Mouse (Mus musculus): Measurements from ENCODE around the gene Ctc1. TPM values are rescaled to one million over a fixed set of nuclear protein-coding genes. Genes with fewer than 3 reads are reported as not detected.
A peak's percentile ranks its signal among the peaks of the same experiment; 100 is the strongest.

Ctc1 gene
- polyA plus RNA-seq, 1 experiment from 2014 or later: 40.3 TPM

- Histone ChIP-seq H3K27me3 (replicated peaks) (no peaks in the 10 kb centered on the region), H3K9me3 (no peaks in the 10 kb centered on the region), H3K27ac (no peak overlapping the region), H3K4me3 (replicated peaks) (no peak overlapping the region), H3K4me2 (no peak overlapping the region), H3K9ac (no peak overlapping the region), H3K4me1 (peaks cover 10% of the 10 kb centered on the region), H3K36me3 (peaks cover 18% of the 10 kb centered on the region; the same call in 1 of the 2 replicates)
- ATAC-seq (ENCODE audit: insufficient read depth, low FRiP score, low read depth): no peak
- WGBS: 60% methylated on average over 3 of the region's 3 CpGs
These were observed 38.1 kb downstream of the Ctc1 start for GRCm38 (mm10) chr11:69053848-69054247.

GRCm38 (mm10) chr11:69058265-69058664, 42.6 kb downstream of the Ctc1 start:
- Histone ChIP-seq H3K36me3 (no peaks in the 10 kb centered on the region), H3K27me3 (replicated peaks) (no peaks in the 10 kb centered on the region), H3K4me1 (peaks cover 18% of the 10 kb centered on the region), H3K9ac (no peak overlapping the region), H3K9me3 (no peaks in the 10 kb centered on the region), H3K27ac (peak overlapping the region; percentile 83), H3K4me3 (replicated peaks) (peak overlapping the region; percentile 92), H3K4me2 (peak overlapping the region; percentile 74)
- 64% methylated on average over 2 of the region's 2 CpGs for WGBS
- ATAC-seq (ENCODE audit: insufficient read depth, low FRiP score, low read depth): no peak

- no peaks in the 10 kb centered on the region for H3K9me3 ChIP-seq
- ATAC-seq (ENCODE audit: insufficient read depth, low FRiP score, low read depth): no peak
- WGBS: under 1% methylated on average over 19 of the region's 19 CpGs
These were observed 43.1 kb downstream of the Ctc1 start for GRCm38 (mm10) chr11:69058729-69059356.

GRCm38 (mm10) chr11:69059357-69059974, 43.8 kb downstream of the Ctc1 start, which contains the start of gene Borcs6:
TSS of gene Borcs6 (plus strand) at chr11:69059717.
- Histone ChIP-seq H3K4me2 (peak within 1 kb of the TSS; percentile 82), H3K4me1 (peaks cover 18% of the 10 kb centered on the region), H3K27me3 (replicated peaks) (no peaks in the 10 kb centered on the region), H3K9ac (peak within 1 kb of the TSS; percentile 83), H3K9me3 (no peaks in the 10 kb centered on the region), H3K36me3 (no peaks in the 10 kb centered on the region), H3K4me3 (replicated peaks) (peak within 1 kb of the TSS; percentile 92), H3K27ac (peak within 1 kb of the TSS; percentile 94)
- peak; percentile 92 for ATAC-seq (ENCODE audit: insufficient read depth, low FRiP score, low read depth)
- WGBS: under 1% methylated on average over 64 of the region's 64 CpGs

More at GRCm38 (mm10) chr11:69058729-69059356, 43.1 kb downstream of the Ctc1 start:
- peak overlapping the region; percentile 83 for H3K27ac ChIP-seq
- H3K36me3 ChIP-seq: no peaks in the 10 kb centered on the region
- peak overlapping the region; percentile 74 for H3K4me2 ChIP-seq
- no peaks in the 10 kb centered on the region for H3K27me3 ChIP-seq (replicated peaks)
- peak overlapping the region; percentile 92 for H3K4me3 ChIP-seq (replicated peaks)
- H3K4me1 ChIP-seq: peaks cover 18% of the 10 kb centered on the region
- H3K9ac ChIP-seq: peak overlapping the region; percentile 38

- peak overlapping the region; percentile 83 for H3K9ac ChIP-seq
- no peaks in the 10 kb centered on the region for H3K36me3 ChIP-seq
- ATAC-seq (ENCODE audit: insufficient read depth, low FRiP score, low read depth): peak; percentile 6
- H3K27ac ChIP-seq: peak overlapping the region; percentile 94
- no peaks in the 10 kb centered on the region for H3K9me3 ChIP-seq
- WGBS: under 1% methylated on average over 49 of the region's 49 CpGs
- peak overlapping the region; percentile 92 for H3K4me3 ChIP-seq (replicated peaks)
- peaks cover 18% of the 10 kb centered on the region for H3K4me1 ChIP-seq
- H3K4me2 ChIP-seq: peak overlapping the region; percentile 82
- no peaks in the 10 kb centered on the region for H3K27me3 ChIP-seq (replicated peaks)
These were observed 44.3 kb downstream of the Ctc1 start for GRCm38 (mm10) chr11:69059975-69060411.

- no peak for ATAC-seq (ENCODE audit: insufficient read depth, low FRiP score, low read depth)
- 2% methylated on average over 40 of the region's 40 CpGs for WGBS
These were observed 44.9 kb downstream of the Ctc1 start for GRCm38 (mm10) chr11:69060448-69061254.

GRCm38 (mm10) chr11:69061255-69061912, 45.7 kb downstream of the Ctc1 start:
- H3K9me3 ChIP-seq: no peaks in the 10 kb centered on the region
- ATAC-seq (ENCODE audit: insufficient read depth, low FRiP score, low read depth): no peak
- peak overlapping the region; percentile 82 for H3K4me2 ChIP-seq
- no peaks in the 10 kb centered on the region for H3K27me3 ChIP-seq (replicated peaks)
- no peak overlapping the region for H3K27ac ChIP-seq
- 15% methylated on average over 17 of the region's 17 CpGs for WGBS
- no peaks in the 10 kb centered on the region for H3K36me3 ChIP-seq
- H3K4me1 ChIP-seq: peaks cover 19% of the 10 kb centered on the region
- 0 out of 2 replicates have a peak overlapping the region, but pooled peaks have one; percentile 83 for H3K9ac ChIP-seq
- peak overlapping the region; percentile 92 for H3K4me3 ChIP-seq (replicated peaks)

More at GRCm38 (mm10) chr11:69060448-69061254, 44.9 kb downstream of the Ctc1 start:
- H3K9me3 ChIP-seq: no peaks in the 10 kb centered on the region
- no peaks in the 10 kb centered on the region for H3K27me3 ChIP-seq (replicated peaks)
- peaks cover 18% of the 10 kb centered on the region for H3K4me1 ChIP-seq
- H3K36me3 ChIP-seq: no peaks in the 10 kb centered on the region
- H3K27ac ChIP-seq: peak overlapping the region; percentile 94
- H3K4me2 ChIP-seq: peak overlapping the region; percentile 82
- peak overlapping the region; percentile 92 for H3K4me3 ChIP-seq (replicated peaks)
- peak overlapping the region; percentile 83 for H3K9ac ChIP-seq

GRCm38 (mm10) chr11:69062194-69062760, 46.6 kb downstream of the Ctc1 start:
- Histone ChIP-seq H3K36me3 (no peaks in the 10 kb centered on the region), H3K27ac (peak overlapping the region; percentile 75), H3K9me3 (no peaks in the 10 kb centered on the region), H3K27me3 (replicated peaks) (no peaks in the 10 kb centered on the region), H3K4me1 (peaks cover 26% of the 10 kb centered on the region), H3K4me2 (peak overlapping the region; percentile 82), H3K9ac (no peak overlapping the region), H3K4me3 (replicated peaks) (peak overlapping the region; percentile 69)
- WGBS: 1% methylated on average over 17 of the region's 17 CpGs
- ATAC-seq (ENCODE audit: insufficient read depth, low FRiP score, low read depth): no peak

- Histone ChIP-seq H3K9ac (no peak overlapping the region; the same call in 1 of the 2 replicates), H3K4me2 (peak overlapping the region; percentile 82), H3K27me3 (replicated peaks) (no peaks in the 10 kb centered on the region), H3K4me1 (peaks cover 30% of the 10 kb centered on the region), H3K9me3 (no peaks in the 10 kb centered on the region), H3K4me3 (replicated peaks) (peak overlapping the region; percentile 69), H3K27ac (peak overlapping the region; percentile 75), H3K36me3 (no peaks in the 10 kb centered on the region)
- ATAC-seq (ENCODE audit: insufficient read depth, low FRiP score, low read depth): peak; percentile 70
- WGBS: under 1% methylated on average over 19 of the region's 19 CpGs
These were observed 47.1 kb downstream of the Ctc1 start for GRCm38 (mm10) chr11:69062761-69063224.

GRCm38 (mm10) chr11:69063413-69064201, 47.9 kb downstream of the Ctc1 start:
- Histone ChIP-seq H3K27ac (peak overlapping the region; percentile 79), H3K4me2 (peak overlapping the region; percentile 82), H3K9ac (peak overlapping the region; percentile 51), H3K36me3 (no peaks in the 10 kb centered on the region), H3K9me3 (no peaks in the 10 kb centered on the region), H3K4me1 (peaks cover 26% of the 10 kb centered on the region), H3K27me3 (replicated peaks) (no peaks in the 10 kb centered on the region), H3K4me3 (replicated peaks) (peak overlapping the region; percentile 69)
- WGBS: under 1% methylated on average over 31 of the region's 31 CpGs
- 0 out of 2 replicates have a peak, but pooled peaks have one; percentile 37 for ATAC-seq (ENCODE audit: insufficient read depth, low FRiP score, low read depth)

All from stomach, embryonic 15.5 days (tissue).